Mouse (Mus musculus): ENCODE measurements around the gene Adrm1. TPM values are rescaled to one million over a fixed set of nuclear protein-coding genes. Genes with fewer than 3 reads are reported as not detected.

The Adrm1 gene
- polyA plus RNA-seq, 1 experiment: 148 TPM

GRCm38 (mm10) chr2:180222250-180222649, 51.0 kb downstream of the Adrm1 start:
- Histone ChIP-seq H3K27me3 (ENCODE audit: control insufficient read depth, insufficient read depth, low read length) (peaks cover 11% of the 10 kb centered on the region), H3K36me3 (ENCODE audit: control insufficient read depth, insufficient read depth, low read length) (no peaks in the 10 kb centered on the region), H3K27ac (ENCODE audit: insufficient read depth, low read depth, low read length) (no peak overlapping the region), H3K4me3 (ENCODE audit: low read depth, low read length) (no peak overlapping the region), H3K4me1 (ENCODE audit: control insufficient read depth, insufficient read depth, insufficient read length, low read length) (peaks cover 22% of the 10 kb centered on the region)
- TF ChIP-seq CTCF (IDR thresholded peaks at IDR 0.05; ENCODE audit: extremely low read depth, insufficient read length, insufficient replicate concordance, low read depth, low read length) (no peak), POLR2A (IDR thresholded peaks at IDR 0.05; ENCODE audit: low read depth, low read length) (no peak)
- 23% methylated on average over 6 of the region's 6 CpGs for WGBS

GRCm38 (mm10) chr2:180224647-180225043, 53.4 kb downstream of the Adrm1 start:
- TF ChIP-seq POLR2A (IDR thresholded peaks at IDR 0.05; ENCODE audit: low read depth, low read length): no peak
- TF ChIP-seq CTCF (IDR thresholded peaks at IDR 0.05; ENCODE audit: extremely low read depth, insufficient read length, insufficient replicate concordance, low read depth, low read length): no peak
- peaks cover 26% of the 10 kb centered on the region for H3K4me1 ChIP-seq (ENCODE audit: control insufficient read depth, insufficient read depth, insufficient read length, low read length)
- no peak overlapping the region for H3K27ac ChIP-seq (ENCODE audit: insufficient read depth, low read depth, low read length)
- peak overlapping the region; percentile 85 for H3K4me3 ChIP-seq (ENCODE audit: low read depth, low read length)
- WGBS: 7% methylated on average over 13 of the region's 13 CpGs
- H3K27me3 ChIP-seq (ENCODE audit: control insufficient read depth, insufficient read depth, low read length): peaks cover 11% of the 10 kb centered on the region
- H3K36me3 ChIP-seq (ENCODE audit: control insufficient read depth, insufficient read depth, low read length): no peaks in the 10 kb centered on the region

- peak overlapping the region; percentile 41 for H3K27ac ChIP-seq (ENCODE audit: insufficient read depth, low read depth, low read length)
- H3K4me3 ChIP-seq (ENCODE audit: low read depth, low read length): peak overlapping the region; percentile 85
- TF ChIP-seq POLR2A (IDR thresholded peaks at IDR 0.05; ENCODE audit: low read depth, low read length): no peak
- no peak for TF ChIP-seq CTCF (IDR thresholded peaks at IDR 0.05; ENCODE audit: extremely low read depth, insufficient read length, insufficient replicate concordance, low read depth, low read length)
- H3K4me1 ChIP-seq (ENCODE audit: control insufficient read depth, insufficient read depth, insufficient read length, low read length): peaks cover 26% of the 10 kb centered on the region
- H3K27me3 ChIP-seq (ENCODE audit: control insufficient read depth, insufficient read depth, low read length): peaks cover 11% of the 10 kb centered on the region
- under 1% methylated on average over 55 of the region's 55 CpGs for WGBS
- H3K36me3 ChIP-seq (ENCODE audit: control insufficient read depth, insufficient read depth, low read length): no peaks in the 10 kb centered on the region
Measured at GRCm38 (mm10) chr2:180225044-180225761, 53.9 kb downstream of the Adrm1 start.

Other genes with a start within 250 kb of the Adrm1 start
- gene Taf4, start 194.8 kb upstream of the Adrm1 start, polyA plus RNA-seq (2012; rRNA removed): 8.2 and 14.4 TPM in 2 replicates
- 10.7 and 23.7 TPM in 2 replicates for gene Lsm14b, start 146.5 kb upstream of the Adrm1 start, polyA plus RNA-seq (2012; rRNA removed)
- gene Psma7, start 129.1 kb upstream of the Adrm1 start, polyA plus RNA-seq (2012; rRNA removed): 102 and 152 TPM in 2 replicates
- gene Ss18l1, start 129.0 kb upstream of the Adrm1 start, polyA plus RNA-seq (2012; rRNA removed): 4.0 and 7.7 TPM in 2 replicates
- 6.3 and 10.2 TPM in 2 replicates for gene Mtg2, start 100.9 kb upstream of the Adrm1 start, polyA plus RNA-seq (2012; rRNA removed)
- 0.06 and 0.08 TPM in 2 replicates for gene Hrh3, start 67.0 kb upstream of the Adrm1 start, polyA plus RNA-seq (2012; rRNA removed)
- 14.1 and 18.1 TPM in 2 replicates for gene Osbpl2, start 52.2 kb upstream of the Adrm1 start, polyA plus RNA-seq (2012; rRNA removed)
- gene Lama5, start 54.4 kb downstream of the Adrm1 start, polyA plus RNA-seq (2012; rRNA removed): 36.0 and 41.7 TPM in 2 replicates
- 2,052 and 2,413 TPM in 2 replicates for gene Rps21, start 85.9 kb downstream of the Adrm1 start, polyA plus RNA-seq (2012; rRNA removed)
- gene Cables2, start 102.0 kb downstream of the Adrm1 start, polyA plus RNA-seq (2012; rRNA removed): 15.3 and 32.0 TPM in 2 replicates
- gene Rbbp8nl, start 118.4 kb downstream of the Adrm1 start, polyA plus RNA-seq (2012; rRNA removed): 1.2 and 1.6 TPM in 2 replicates
- gene Gata5, start 163.2 kb downstream of the Adrm1 start, polyA plus RNA-seq (2012; rRNA removed): 36.0 and 121 TPM in 2 replicates